Mouse (Mus musculus) skeletal muscle tissue, adult 2 months (tissue): ENCODE results near the gene Stx19.

Experiments used
- DNase-seq: peaks from one replicate; pipeline ENCODE4 v3.0.0-alpha.2; 2012; ENCODE audit warnings: low read depth, low spot score

Stx19 gene

DNA sequence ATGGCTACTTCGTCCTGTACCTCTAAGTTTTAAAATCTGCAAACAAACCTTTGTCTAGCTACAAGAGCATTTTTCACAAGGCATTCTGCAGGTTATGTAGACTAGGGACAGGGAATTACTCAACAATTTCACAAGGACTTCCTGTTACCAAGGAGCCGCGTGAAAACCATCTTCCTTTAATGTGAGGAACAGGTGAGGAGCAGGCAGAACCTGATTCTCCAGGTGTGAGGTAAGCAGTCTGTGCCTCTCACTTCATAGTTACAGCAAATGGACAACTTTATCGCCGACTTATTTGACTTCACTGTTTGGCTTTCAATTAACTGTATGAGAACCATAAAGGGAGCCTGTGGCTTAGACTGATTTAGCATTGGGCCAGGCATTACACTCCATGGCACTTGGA is at the start of gene Stx19:
Stx19 (plus strand) TSS at position 186 of the 400 bp plus-strand sequence.
- DNase-seq = no peak

GRCm38 (mm10) chr16:62773462-62773861 is 41.0 kb upstream of the Stx19 start:
- no peak for DNase-seq

DNA sequence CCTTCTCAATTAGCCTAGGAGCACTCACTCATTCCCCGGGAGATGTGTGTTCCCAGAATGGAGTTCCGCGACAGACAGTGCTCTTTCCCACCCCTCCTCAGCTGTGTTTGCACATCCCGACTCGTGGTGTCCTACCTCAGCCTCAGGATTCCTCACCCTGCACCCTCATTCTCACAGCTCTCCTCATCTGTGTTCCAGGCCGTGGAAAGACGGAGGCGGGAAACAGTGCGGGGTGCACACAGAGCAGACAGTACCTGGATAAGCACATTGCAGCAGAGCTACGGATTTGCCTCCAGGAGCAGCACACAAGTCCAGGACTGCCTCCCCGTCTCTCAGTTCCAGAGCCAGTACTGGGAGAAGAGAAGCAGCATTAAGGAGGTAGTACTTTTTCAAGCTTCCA is 38.4 kb upstream of the Stx19 start:
- no peak for DNase-seq

- DNase-seq = no peak
Measured at GRCm38 (mm10) chr16:62778282-62778681, 36.2 kb upstream of the Stx19 start.

DNA sequence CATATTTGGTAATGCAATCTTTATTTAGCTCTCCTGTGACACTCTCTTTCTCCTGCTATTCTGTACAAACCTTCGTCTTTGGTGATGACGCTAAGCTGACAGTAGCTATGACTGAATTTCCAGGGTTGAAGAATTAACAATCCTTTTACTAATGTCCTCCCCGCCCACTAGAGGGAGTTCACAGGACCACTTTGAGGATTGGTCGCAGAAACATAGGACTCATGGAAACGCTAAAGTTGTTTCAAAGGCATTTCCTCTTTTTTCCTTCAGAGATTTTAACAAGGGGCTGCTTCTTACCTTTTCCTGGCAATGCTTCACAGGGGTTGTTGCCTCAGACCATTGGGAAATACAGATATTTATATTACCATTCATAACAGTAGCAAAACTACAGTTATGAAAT is 32.2 kb upstream of the Stx19 start:
- no peak for DNase-seq

DNA sequence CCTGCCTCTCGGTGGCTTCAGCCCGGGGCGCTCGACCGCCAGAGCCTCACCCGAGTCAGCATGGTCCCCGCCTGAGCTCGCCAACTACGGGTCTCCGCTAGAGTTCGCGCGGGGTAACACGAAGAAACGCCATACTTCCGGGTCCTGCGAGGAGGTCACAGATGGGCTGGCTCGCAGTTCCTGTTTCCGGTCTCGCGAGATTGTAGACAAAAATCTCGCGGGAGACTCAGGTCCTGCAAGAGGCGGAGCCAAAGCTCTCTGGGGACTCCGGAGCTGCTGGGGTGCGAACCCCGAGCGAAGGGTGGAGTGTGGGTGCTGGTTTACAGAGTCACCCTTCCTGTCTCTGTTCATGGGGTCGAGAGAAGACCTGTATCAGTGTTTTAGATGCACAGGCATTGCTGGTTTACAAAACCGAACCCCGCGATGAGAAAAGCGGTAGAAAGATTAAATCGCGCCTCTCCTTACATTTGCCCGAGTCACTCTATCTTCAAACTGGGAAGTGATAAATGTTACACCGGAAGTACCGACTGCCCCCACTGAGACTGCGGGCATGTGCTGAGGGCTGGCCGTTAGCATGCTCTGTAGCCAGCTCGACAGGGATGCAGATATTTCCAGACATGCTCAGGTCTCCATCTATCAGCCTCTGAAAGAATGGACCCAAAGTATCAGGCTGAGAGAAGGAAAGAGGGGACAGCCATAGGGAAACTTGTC is 27.7 kb upstream of the Stx19 start, which contains the start of gene Nsun3:
Nsun3 (minus strand) TSS at position 198 of the 711 bp plus-strand sequence.
- DNase-seq = peak; percentile 99

DNA sequence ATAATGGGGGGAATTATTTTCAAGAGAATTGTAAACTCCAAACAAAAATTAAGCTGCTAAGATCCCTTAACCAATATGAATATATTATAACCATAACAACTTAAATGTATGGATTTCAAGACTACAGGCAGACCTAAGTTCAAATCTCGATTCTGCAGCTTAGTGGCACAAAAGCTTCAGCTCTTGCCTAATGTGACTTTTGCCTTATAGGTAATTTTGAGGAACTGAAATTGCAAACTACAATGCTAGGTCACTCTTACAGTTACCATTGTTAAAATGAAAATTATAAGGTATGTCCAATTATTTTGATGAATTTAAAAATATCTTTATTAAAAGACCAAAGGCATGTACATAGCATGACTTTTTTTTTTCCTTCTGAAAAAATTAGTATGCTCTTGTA is 17.9 kb upstream of the Stx19 start:
- no peak for DNase-seq

DNA sequence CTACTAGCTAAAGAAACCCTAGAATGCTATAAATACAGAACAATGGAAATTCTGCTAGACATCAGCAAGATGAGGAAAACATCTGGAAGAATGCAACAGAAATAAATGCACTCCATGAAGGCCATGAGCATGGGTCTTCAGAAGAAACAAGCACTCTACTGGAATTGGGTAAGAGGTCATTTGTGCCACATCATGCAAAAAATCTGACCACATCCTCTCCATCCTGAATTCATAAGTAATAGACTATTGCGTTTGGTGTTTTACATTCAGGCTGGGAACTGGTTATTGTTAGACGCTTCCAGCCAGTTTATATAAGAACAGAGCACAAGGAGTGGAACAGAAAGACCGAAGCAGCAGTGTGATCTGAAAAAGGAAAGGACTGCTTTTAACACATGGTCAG is 15.7 kb upstream of the Stx19 start:
- no peak for DNase-seq

DNA sequence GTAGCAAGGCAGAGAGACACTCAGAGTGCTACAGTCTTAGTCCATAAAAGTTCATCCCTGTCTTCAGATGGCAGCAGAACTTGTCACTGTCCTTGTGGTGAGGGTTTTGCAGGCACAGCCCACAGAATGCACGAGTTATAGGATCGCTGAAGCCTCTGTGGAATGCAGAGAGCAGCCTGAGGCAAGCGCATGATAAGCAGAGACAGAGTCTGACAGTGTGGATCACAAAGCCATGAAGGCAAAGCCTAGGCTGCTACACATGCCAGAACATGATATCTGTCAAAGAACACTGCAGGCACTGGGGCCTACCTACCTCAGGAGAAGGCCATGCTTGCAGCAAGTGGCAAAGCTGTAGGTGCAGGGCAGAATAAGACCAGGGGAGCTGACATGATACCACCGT is 15.1 kb upstream of the Stx19 start:
- DNase-seq = no peak

- DNase-seq = no peak
Measured at GRCm38 (mm10) chr16:62799839-62800238, 14.6 kb upstream of the Stx19 start.

DNA sequence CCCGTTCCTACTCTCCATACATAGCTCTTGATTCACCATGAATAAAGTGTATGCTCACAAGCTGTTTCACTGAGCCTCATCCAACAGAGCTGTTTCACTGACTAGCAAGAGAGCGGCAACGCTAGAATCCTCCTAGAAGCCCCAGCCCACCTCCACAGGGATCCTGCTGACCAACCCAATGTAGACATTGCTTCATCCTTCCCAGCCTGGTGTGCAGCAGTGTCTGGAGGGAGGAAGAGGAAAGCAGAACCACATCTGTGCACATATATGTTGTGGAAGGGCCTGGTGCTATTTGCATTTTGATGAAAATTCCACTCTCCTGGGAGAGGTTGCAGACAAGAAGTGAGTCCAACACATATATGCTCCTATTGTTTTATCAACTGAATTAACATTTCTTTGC is 9.9 kb upstream of the Stx19 start:
- DNase-seq = no peak

DNA sequence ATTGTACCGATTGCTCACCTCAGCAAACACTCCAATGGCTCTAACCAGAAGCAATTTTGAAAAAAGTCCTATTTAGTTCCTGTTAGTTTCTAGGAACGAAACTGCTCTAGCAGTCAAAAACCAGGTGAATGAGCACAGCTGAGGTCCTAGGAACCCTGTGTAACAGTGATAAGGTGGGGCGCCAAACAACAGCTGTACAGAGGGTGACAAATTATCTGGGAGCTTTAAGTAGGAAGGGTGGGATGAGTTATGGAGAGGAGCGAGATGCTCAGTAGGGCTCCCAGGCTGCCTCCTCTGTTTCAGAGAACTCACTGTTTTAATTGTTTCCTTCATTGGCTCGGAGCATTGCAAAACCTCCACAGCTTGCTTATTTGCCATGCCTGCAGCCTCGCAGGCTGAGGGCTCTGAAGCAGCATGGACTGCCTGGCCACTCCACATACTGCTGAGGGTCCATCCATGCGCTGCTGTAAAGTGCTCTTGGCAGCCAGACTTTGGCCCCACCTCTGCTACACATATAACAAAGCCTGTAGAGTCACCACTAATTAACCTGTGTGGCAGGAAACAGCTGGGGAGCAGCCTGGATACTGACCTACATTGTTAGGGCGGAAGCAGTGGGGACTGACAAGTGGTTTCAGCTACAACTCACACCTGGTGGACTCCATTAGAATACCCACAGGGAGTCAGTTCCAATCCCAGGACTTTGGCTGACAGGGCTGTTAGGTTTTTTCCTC is 7.1 kb upstream of the Stx19 start:
- no peak for DNase-seq

- no peak for DNase-seq
Measured at GRCm38 (mm10) chr16:62810855-62811254, 3.6 kb upstream of the Stx19 start.

DNA sequence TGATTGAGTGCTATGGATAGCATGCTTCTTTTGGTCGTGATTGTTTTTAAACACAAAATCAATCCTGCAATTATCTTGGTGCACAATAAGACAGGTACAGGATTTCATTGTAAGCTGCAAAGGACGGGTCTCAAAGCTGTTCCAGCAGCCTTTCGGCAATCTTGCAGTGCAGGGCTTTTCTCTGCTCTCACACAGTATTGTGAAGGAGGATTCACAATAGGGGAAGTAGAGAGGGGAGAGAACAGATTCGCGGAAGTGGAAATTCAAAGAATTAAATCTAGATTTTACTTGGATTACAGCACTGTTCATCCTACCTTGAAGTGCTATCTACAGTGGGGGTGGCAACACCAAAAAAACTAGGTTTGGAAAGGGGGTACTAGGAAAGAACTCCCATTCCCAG is 686 bp upstream of the Stx19 start:
- no peak for DNase-seq

- no peak for DNase-seq
Measured at GRCm38 (mm10) chr16:62822472-62822871, 8.0 kb downstream of the Stx19 start.

- DNase-seq = peak; percentile 13
Measured at GRCm38 (mm10) chr16:62826156-62827001, 11.9 kb downstream of the Stx19 start.

DNA sequence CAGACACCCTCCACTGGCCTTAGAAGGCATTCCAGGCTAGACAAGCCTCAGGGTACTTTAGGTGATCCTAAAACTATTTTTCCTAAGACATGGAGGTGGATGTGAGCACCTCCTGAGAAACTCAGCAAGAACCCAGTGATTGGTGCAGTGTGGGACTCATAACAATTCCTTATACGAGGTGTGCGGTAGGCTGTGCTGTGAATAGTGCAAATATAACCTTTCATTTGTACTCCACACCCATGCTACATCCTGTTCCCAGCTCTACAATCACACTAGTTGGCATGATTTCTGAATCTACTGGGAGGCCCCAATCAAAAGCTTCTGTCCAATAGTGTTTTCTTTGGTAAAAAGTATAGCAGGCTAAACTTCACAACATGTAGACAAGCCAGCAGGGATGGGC is 17.6 kb downstream of the Stx19 start:
- no peak for DNase-seq

DNA sequence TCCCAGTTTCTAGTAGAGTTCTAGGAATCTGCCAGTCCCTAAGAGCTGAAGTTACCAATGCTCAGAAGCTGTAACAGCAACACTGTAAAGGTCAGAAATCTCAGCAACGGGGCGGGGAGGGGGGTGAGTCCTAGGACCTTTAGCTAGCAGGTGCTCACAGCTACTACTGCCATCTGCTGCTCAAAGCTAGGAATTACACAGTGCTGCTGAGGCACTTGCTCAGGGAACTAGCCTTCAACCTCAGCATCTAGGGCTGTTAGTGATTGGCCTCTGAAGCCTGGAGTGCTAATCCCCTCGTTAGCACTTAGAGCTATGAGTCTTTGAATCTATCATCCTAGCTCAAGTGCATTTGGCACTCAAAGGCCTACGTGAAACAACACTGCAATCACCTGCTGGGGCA is 18.0 kb downstream of the Stx19 start:
- DNase-seq = peak; percentile 24

DNA sequence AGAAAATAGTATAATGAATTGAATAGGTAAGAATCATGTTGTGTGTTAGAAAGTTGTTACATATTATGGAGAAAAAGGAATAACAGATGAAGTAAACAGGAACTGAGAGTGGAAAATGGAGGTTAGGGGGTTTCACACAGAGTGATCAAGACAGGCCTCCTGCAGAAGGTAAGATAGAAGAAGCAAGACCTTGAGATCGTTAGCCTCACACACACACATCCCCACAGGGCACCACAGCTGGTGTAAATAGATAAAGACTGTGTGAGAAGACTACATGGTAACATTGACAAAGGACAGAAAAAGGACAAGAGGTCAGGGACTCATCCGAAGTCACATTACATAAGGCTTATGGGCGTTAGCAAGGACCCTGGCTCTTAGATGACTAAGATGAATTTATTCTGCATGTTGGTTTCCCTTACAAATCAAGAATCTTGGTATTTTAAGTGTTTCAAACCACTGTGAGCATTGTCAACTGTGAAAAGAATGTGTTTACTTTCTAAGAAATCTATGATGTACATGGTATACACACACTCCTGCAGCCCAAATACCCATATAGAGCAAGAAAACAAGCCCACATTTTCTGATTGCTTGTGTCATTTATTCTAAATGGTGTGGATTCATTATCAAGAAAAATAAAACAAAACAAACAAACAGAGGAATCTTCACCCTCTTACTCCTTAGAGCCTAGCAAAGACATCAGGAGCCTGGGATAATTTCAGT is 19.7 kb downstream of the Stx19 start:
- no peak for DNase-seq

GRCm38 (mm10) chr16:62845341-62845740 is 30.9 kb downstream of the Stx19 start:
- no peak for DNase-seq

- peak; percentile 95 for DNase-seq
Measured at GRCm38 (mm10) chr16:62846498-62847312, 32.2 kb downstream of the Stx19 start, which contains the start of gene Arl13b. TSS of gene Arl13b (minus strand) at chr16:62847040.
